Mouse (Mus musculus): ENCODE measurements at regions not wholly inside any gene's neighbourhood (a gene's known extent, or its start where the extent isn't known, plus 50 kb on each side); places are given as distances from the start of the nearest gene placed in this dataset.

- DNase-seq (ENCODE audit: low spot score in 2 of 2), result no peak
Observed at GRCm38 (mm10) chr1:77254276-77254675, 260.6 kb downstream of the Epha4 start.

DNA sequence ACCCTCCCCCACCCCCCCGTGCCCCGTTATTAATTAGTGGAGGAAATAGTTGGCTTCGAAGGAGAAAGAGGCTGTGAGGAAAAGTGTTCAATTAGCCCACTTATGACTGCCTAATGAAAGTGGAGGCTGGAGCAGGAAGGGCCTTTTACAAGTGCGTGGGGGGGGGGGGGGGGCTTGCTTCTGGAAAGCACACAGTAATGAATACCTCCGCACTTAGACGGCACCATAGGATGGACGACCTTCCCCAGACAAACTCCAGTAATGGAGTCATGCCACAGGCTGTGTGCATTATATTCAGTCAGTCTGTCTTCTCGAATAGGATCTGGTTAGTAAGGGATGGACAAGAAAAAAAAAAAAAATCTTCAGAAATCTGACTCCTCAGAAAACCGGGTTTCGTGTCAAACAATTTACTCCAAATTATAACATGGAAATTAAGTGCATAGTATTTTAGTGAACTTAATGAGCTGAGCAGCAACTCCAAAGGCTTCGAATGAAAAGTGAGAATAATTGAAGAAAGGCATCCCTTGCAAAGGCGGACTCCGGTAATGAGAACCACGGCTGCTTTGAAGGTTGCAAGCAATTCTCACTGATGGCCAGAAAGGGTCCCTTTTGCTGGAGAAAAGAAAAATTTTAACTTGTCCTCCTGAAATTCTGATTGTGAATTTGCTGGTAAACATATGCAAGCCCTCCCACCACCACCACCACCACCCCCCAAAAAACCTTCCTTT lies 258.6 kb downstream of the Epha4 start:
- DNase-seq (ENCODE audit: low spot score in 2 of 2), result no peak

- no peak for DNase-seq (ENCODE audit: low spot score in 2 of 2)
Observed at GRCm38 (mm10) chr1:77258730-77259310, 256.1 kb downstream of the Epha4 start.

DNA sequence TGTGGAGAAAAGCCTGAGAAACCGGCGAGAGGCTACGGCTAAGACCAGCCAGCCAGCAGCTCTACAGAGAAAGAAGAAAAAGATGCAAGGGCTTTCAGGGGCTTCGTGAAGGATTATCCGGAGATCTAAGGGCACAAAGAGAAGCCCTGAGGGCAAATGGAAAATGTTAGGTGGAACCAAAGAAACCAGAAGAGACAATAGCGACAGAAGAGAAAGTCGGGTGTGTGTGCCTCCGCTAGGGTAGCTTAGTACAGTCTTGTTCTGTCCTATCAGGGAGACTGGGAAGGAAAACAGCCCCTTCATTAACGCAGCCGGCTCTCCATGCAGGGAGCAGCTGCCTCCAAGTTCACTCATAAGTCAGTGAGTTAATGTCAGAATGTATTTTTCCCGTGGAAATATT lies 255.1 kb downstream of the Epha4 start:
- DNase-seq (ENCODE audit: low spot score in 2 of 2), result no peak

- DNase-seq (ENCODE audit: low spot score in 2 of 2), result no peak
Observed at GRCm38 (mm10) chr1:77261678-77262077, 253.2 kb downstream of the Epha4 start.

- no peak for DNase-seq (ENCODE audit: low spot score in 2 of 2)
Observed at GRCm38 (mm10) chr1:77265677-77266076, 249.2 kb downstream of the Epha4 start.

DNA sequence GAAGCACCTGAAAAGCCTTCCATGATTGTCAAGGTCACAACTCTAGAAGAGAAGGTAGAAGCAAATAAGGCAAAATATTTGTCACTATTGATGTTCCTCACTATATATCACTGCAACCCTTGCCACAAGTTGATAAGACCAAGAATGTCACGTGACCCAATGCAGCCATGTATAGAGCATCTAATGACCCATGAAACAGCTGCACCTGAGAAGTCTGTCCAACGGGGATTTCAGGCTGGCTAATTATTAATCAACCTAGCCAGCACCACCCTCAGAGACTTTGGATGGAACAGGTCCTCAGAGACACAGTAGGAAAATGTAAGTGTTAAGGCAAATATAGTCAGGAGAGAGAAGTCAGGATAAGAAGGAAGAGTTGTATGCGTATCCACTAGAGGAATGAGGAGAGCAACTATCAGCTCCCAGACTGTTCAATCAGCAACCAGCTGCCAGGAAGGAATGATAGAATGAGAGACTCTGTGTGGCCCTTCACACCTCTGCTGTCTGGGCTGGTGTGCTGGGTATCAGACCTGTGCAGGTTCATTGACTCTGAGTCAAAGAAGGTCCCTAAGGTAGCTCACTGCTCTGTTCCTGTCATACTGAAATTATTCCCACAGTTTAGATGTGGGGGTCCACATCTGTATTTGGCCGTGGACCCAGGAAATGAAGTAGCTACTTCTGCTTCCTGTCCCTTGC lies 247.4 kb downstream of the Epha4 start:
- no peak for DNase-seq (ENCODE audit: low spot score in 2 of 2)

- no peak for DNase-seq (ENCODE audit: low spot score in 2 of 2)
Observed at GRCm38 (mm10) chr1:77275297-77275696, 239.6 kb downstream of the Epha4 start.

- DNase-seq (ENCODE audit: low spot score in 2 of 2), result no peak
Observed at GRCm38 (mm10) chr1:77279566-77279965, 235.3 kb downstream of the Epha4 start.

DNA sequence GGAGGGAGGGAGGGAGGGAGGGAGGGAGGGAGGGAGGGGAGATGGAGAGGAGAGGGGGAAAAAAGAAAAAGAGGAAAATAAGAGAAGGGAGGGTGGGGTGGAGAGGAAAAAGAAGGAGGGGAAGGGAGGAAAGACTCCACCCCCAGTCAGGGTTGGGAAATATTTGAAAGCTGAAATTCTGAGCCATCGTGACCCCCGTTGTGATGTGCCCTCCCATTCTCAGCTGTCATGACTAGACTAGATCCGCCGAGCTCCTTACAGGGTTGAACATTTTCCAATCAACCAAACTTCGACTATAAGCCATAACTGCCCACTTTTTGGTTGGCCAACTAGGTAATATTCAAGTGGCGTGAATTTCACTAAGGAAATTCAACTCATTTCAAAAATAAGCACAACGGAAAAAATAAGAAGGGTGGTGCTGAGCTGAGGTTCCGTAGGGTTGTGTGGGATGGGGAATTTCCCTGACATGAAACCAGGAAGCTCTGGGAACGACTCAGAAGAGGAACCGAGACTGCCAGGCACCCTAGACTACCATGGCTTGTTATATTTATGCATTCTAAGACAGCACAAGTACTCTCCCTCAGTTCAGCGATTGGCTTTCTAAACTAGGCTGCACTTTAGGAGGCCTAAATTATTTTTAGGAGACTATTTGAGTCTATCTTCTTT lies 234.4 kb downstream of the Epha4 start:
- no peak for DNase-seq (ENCODE audit: low spot score in 2 of 2)

GRCm38 (mm10) chr1:77281741-77282140 lies 233.1 kb downstream of the Epha4 start:
- DNase-seq (ENCODE audit: low spot score in 2 of 2), result no peak

DNA sequence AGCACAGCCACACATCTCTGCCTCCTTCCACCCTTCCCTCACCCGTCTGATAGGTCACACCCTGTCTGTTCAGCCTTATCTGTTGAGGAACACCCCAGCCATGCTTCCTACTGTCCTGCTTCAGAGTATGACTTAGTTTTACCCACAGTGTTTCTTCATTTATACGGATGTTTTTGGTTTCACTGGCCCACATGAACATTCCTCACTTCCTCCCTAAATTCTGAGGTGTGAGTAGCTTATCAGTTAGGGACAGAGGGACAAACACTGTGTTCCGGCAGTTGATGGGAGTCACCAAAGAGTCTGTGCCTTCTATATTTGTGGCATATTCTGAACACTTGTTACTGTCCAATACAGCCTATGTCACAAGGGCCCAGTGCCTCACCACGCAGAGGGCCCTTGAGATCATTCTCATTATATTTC lies 216.2 kb downstream of the Epha4 start:
- DNase-seq (ENCODE audit: low spot score in 2 of 2), result no peak

DNA sequence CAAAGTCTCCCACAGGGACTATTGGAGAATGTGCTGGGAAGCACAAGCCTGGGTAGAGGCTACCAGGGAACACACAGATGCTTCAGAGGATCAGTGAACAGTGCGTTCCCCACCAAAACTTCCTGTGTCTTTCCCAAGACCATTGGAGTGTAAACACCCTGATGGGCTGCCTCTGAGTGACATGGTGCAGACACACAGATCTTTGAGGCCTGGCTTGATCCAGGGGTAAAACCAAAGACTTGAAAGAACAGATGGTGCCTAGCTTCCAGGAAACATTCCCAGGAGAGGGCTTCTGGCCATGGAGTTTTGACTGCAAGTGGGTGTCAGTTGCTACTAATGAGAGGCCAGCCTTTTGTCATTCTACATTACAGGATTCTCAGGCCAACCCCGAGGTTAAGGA lies 214.1 kb downstream of the Epha4 start:
- DNase-seq (ENCODE audit: low spot score in 2 of 2), result no peak

DNA sequence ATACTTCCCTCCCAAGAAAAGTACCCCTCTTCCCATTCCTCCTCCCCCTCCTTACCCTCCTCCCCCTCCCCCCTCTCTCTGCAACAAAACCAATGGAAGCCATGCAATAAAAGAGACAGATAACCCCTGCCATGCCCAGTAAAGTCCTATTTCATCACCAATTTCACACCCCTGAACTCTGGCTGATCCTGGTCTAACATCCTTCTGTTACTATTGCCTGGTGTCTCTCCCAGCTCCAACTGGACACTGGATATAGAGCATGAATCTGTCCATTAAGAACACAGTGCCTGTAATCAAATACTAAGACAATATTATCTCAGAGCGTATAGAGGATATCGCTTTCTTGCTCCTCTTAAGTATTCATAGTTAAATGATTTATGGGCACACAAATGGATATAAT lies 210.1 kb downstream of the Epha4 start:
- no peak for DNase-seq (ENCODE audit: low spot score in 2 of 2)

GRCm38 (mm10) chr1:77307745-77308144 lies 207.1 kb downstream of the Epha4 start:
- no peak for DNase-seq (ENCODE audit: low spot score in 2 of 2)

- DNase-seq (ENCODE audit: low spot score in 2 of 2), result no peak
Observed at GRCm38 (mm10) chr1:77313119-77313518, 201.8 kb downstream of the Epha4 start.

DNA sequence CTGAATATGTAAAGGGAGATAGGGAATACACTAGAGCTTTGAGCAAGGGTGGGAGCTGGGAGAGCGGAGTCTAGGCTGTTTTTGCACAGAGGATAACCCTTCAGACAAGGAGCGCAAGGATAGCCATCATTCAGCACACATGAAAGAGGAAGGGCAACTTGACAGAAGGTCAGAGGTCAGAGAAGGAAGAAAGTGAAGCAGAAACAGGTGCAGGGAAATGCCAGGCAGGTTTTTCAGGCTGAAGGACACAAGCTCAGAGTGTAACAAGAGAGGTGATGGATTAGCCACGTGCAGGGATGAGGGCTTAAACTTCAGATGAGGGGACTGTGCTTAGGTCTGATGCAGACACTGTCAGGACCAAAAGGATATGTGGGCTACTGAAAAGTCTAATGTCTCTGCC lies 199.5 kb downstream of the Epha4 start:
- no peak for DNase-seq (ENCODE audit: low spot score in 2 of 2)

DNA sequence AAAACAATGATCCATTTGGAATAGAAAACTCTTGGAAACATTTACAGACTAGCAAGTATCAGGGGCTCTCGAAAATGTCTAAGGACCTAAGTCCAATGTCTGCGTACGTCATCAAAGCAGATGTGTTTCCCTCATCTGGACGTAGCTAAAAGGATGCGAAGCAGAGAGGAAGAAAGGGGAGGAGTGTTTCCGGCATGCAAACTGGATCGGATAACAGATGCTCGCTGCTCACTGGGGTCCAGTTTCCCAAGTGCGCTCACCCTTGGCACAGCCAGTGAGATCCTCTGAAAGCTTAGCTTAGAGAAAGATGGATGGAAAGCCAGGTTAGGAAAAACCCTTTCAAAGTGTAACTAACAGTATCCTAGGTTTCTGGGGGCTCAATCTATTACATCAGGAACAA lies 198.7 kb downstream of the Epha4 start:
- no peak for DNase-seq (ENCODE audit: low spot score in 2 of 2)

Measured in right cerebral cortex, postnatal 36 days (tissue).